Mouse (Mus musculus): ENCODE data around the gene H2afy. TPM values are rescaled to one million over a fixed set of nuclear protein-coding genes. Genes with fewer than 3 reads are reported as not detected.

H2afy gene
- polyA plus RNA-seq, 1 experiment, result 77.4 TPM

DNA sequence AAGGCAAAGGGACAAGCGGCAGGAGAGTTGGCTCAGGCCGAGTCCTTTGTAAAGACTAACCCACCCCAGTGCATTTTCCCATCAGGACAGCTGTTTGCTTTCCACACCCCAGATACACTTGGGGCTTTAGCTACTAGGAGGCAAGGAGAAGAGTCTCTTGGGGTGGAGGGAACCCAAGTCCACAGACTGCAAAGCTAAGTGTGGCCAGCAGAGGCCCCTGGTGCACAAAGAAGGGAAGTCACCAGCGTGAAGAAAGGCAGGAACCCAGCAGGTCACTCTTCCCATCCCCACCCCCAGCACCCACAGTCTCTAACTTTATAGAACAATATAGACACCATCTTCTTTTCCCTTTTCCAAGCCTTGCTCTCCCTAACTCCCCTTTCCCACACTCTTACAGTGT, 9.4 kb upstream of the H2afy start:
- DNase-seq (ENCODE audit: low read depth), result no peak

- DNase-seq (ENCODE audit: low read depth), result no peak
These were observed 7.9 kb upstream of the H2afy start for GRCm38 (mm10) chr13:56144021-56144420.

DNA sequence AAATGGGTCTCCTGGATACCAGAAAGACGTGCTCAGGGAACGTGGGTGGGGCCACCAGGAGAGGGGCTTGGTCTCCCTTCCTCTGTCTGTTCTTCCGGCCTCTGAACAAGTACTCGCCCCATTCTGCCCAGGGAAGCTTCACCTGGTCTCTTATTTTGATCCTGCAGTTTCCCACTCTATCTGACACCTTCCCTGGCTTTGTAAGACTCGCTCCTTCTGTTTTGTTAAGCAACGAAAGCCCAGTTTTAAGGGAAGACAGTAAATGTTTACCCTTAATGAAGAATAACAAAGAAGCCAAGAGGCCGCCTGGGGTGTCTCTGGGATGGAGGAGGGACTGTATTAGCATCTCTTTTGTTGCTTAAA, 7.0 kb upstream of the H2afy start:
- no peak for DNase-seq (ENCODE audit: low read depth)

DNA sequence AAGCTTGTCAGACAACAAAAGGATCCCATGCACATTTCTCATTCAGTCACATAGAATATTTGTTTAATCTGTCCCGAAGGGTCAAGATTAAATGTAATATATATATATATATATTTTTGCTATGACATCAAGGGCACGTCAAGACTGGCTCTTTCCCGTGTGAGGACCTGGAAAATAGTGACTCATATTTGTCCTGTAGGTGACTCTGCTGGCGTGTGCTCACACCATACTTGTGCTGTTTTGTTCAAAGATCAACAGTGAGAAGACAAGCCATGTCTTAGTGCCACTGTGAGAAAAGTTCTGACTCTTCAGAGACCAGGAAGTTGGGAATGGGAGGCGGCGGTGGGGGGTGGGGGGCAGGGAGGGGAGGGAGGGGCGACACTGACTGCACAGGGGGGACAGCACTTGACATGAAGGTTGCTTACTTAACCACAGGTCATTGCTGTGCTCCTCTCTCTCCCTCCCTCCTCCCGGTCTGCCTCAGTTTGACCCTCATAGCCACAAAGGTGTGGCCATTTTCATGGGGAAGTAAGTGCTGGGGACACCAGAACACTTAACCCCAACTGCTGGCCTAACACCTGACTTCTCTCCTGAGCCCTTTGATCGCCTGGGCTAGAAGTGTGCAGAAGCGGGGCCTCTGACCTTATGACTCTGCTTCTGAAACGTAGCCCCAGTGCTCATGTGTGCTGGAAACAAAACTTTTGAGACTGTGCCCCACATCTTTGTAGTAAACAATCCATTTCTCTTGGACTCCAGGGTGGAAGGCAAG, 6.4 kb upstream of the H2afy start:
- no peak for DNase-seq (ENCODE audit: low read depth)

- DNase-seq (ENCODE audit: low read depth), result no peak
These were observed 3.1 kb upstream of the H2afy start for GRCm38 (mm10) chr13:56139167-56139751.

GRCm38 (mm10) chr13:56135231-56136052, 719 bp downstream of the H2afy start:
- no peak for DNase-seq (ENCODE audit: low read depth)

DNA sequence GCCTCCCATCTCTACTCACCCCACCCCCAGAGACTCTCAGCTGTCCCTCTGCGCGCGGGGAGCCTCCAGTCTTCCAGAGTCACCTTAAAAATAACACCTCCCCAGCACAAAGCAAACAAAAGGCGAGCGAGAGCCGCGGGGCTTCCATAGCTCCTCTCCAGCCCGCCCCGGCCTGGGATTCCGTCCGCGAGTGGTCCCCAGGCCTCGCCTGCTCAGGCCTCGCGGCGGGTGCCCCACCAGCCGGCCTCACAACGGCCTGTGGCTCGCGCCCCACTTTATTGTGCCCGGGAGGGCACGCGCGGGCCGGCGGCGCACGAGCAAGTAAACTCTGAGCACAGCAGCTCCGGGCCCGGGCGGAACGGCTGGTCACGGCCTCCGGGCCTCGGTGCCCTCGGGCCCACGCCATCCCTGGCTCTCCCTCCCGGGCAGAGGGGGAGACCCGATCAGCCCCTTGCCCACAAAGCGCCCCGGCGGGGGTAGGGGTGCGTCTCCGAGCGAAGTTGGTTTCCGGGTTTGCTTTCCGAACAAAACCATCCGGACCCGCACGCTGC, 1.5 kb downstream of the H2afy start:
- no peak for DNase-seq (ENCODE audit: low read depth)

DNA sequence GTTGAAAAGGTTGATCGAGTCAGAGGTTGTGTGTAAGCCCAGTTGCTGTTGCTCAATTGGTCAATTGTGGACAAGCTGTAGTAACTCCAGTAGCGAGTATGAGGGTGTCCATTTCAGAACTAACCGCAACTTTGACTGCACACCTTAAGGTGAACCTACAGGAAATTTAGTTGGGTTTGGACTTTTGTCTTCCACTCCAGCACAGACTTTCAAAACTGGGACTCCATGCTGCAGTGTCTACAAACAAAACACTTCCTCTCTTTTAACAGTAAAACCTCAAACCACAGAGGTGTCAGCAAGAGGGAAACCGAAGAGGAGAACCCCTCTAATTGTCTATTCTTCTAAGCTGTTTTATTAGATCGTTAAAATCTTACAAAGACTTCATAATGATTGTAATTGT, 2.1 kb downstream of the H2afy start:
- no peak for DNase-seq (ENCODE audit: low read depth)

GRCm38 (mm10) chr13:56132941-56133340, 3.2 kb downstream of the H2afy start:
- no peak for DNase-seq (ENCODE audit: low read depth)

- DNase-seq (ENCODE audit: low read depth), result no peak
These were observed 3.7 kb downstream of the H2afy start for GRCm38 (mm10) chr13:56132326-56132936.

DNA sequence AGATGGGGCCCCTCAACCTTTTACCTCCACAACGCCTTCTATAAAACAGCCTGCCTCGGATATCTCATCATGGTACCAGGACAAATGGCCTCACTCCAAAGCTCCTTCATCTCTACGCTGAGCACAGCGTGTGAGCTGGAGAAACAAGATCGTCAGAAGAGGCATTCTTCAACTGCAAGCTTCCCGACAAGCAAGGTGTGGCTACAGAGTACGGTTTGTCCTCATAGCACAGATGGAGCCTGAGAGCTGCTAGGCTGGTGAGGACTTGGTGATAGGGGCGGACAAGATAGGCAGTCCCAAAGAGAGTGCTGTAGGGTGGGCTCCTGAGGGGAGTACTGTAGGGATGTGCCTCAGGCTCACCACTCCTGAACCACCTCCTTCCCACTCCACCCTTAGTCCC, 5.6 kb downstream of the H2afy start:
- DNase-seq (ENCODE audit: low read depth), result no peak

DNA sequence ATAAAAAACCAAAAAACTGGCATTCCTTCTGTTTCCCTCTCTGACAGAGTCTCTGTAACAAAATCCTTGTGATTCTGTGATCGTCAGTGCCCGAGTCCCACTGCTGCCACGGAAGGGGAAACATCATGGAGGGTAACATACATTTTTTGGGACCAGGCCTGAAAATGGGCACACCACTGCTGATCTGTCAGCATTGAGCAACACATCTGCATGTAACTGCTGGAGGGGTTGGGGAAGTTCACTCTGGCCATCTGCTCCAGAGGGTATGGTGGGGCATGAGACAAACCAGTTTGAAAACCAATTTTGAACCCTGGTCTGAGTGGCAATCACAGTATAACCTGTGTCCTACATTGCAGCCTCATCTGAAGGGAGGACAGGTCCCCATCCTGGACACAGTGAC, 6.6 kb downstream of the H2afy start:
- DNase-seq (ENCODE audit: low read depth), result no peak

DNA sequence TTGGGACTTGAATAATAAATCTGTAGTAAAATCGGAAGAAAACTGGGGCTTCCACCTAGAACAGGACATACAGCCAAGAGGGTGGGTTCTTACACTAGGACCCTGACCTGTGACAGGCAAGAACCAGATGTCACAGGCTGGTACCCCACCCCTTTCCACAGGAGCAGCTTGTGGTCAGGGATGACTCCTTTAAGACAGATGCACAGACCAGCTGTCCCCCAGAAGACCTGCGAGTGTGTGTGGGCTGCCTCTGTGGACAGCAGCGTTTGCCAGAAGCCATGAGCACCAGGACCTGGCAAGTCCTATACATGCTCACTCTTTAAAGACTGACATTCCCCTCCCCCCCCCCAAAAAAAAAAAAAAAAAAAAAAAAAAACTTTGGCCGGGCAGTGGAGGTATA, 7.1 kb downstream of the H2afy start:
- no peak for DNase-seq (ENCODE audit: low read depth)

DNA sequence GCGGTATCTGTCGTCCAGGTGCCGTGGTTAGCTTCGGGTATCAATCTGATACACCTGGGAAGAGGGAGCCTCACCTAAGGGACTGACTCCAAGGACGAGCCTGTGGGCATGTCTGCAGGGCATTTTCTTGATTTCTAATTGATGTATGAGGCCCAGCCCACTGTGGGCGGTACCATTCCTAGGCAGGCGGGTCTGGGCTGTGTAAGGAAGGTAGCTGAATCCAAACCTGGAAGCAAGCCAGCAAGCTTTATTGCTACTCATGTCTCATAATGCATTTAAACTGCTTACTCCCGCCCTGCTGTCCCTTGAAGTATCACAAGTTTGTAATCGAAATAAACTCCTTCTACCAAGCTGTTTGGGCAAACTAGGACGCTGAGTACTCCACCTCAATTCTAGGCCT, 10.5 kb downstream of the H2afy start:
- no peak for DNase-seq (ENCODE audit: low read depth)

- DNase-seq (ENCODE audit: low read depth), result no peak
These were observed 13.1 kb downstream of the H2afy start for GRCm38 (mm10) chr13:56123075-56123474.

DNA sequence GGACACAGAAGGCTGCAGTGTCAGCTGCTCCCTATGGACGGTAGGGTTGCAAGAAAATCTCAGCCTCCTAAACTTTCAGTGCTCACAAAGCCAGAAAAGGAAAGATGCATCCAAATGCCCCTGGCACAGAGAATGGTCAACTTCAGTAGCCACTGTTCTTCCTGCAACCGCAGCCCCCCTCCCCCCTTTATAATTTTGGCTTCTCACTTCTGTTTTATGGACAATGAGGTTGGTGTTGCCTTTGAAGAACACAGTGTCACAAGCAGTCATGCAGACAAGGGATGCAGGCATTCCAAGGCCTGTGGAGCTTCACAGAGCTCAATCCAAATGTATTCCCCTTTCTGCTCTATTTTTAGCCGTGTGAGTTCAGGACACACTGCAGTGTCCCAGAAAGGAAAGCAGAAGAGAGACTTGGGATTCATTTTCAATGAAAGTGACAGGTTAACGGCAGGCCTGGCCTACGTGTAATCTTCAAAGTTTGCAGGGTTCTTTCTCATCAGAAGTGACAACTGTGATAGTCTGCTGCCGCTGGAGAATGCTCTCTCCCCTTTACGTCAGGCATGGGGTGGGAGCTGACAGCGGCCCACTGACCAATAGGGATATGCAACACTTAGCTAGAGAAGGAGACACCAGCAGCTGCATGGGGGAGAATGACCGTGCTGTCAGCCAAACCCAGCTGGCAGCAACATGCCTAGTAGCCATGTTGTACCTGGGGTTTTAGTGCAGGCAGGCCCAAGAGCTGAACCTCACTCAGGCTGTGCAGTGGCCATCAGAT, 18.0 kb downstream of the H2afy start:
- DNase-seq (ENCODE audit: low read depth), result no peak

- no peak for DNase-seq (ENCODE audit: low read depth)
These were observed 20.3 kb downstream of the H2afy start for GRCm38 (mm10) chr13:56115906-56116305.

DNA sequence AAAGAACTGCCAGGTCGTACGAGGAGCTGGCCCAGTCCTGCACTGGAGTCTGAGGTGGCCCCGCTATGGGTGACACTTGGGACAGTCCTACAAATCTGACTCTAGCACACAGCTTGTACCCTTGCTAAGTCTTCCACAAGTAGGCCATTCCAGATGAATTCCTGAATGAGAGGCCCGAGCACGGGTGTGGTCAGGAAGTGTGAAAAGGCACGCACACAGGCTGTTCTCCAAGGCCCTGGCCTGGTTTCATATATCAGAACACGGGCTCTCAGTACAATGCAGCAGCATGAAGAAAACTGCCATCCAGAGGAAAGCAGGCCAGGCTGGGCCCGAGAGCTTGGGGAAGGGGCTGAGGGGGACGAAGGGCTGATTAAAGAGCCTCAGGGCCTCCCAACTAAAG, 20.8 kb downstream of the H2afy start:
- no peak for DNase-seq (ENCODE audit: low read depth)

- no peak for DNase-seq (ENCODE audit: low read depth)
These were observed 22.5 kb downstream of the H2afy start for GRCm38 (mm10) chr13:56113431-56114248.

DNA sequence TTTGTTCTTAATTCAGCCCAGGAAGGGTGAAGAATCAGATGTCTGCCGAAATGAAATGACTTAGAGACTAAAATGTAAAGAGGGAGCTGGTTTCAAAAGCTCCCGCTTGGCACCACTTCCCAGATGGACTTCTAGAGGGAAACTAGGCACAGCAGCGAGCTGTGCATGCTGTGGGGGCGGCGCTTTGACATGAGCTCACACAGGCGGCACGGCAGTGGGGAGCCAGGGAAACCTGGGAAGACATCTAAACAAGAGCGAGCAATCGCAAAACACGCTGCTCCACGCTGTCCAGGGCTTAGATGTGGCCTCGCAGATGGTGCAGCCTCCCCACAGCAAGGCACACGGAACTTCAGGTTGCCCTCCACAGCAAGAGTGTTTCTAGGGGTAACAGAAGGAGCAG, 23.2 kb downstream of the H2afy start:
- DNase-seq (ENCODE audit: low read depth), result no peak

GRCm38 (mm10) chr13:56112496-56112895, 23.7 kb downstream of the H2afy start:
- no peak for DNase-seq (ENCODE audit: low read depth)
